Mouse (Mus musculus) C2C12 (cell line): ENCODE data around the gene Gm37240.

Source experiments
- CEBPB ChIP-seq: IDR thresholded peaks from one replicate; pipeline ENCODE4 v1.6.1; 2011; ENCODE audit warnings: low read depth, mild to moderate bottlenecking, control low read depth, moderate library complexity
- CTCF ChIP-seq: IDR thresholded peaks from one replicate; pipeline ENCODE4 v1.5.1; 2011; ENCODE audit not compliant: control insufficient read depth, insufficient read depth, insufficient read length
- MAX ChIP-seq: IDR thresholded peaks from one replicate; pipeline ENCODE4 v1.6.1; 2011; ENCODE audit warnings: mild to moderate bottlenecking, control low read depth
- MYOD1 ChIP-seq: IDR thresholded peaks from one replicate; pipeline ENCODE4 v1.6.1; 2011; ENCODE audit warnings: low read depth; ENCODE audit not compliant: control insufficient read depth, insufficient read length
- MYOG ChIP-seq: IDR thresholded peaks from one replicate; pipeline ENCODE4 v1.6.1; 2011; ENCODE audit not compliant: control insufficient read depth, insufficient read length; ENCODE audit errors: extremely low read depth
- USF1 ChIP-seq: IDR thresholded peaks from one replicate; pipeline ENCODE4 v1.6.1; 2011; ENCODE audit warnings: low read depth, mild to moderate bottlenecking, control low read depth, moderate library complexity

GRCm38 (mm10) chr3:84663858-84664257 is 1223.5 kb downstream of the Gm37240 start:
- TF ChIP-seq CTCF = no peak
- no peak for TF ChIP-seq USF1
- TF ChIP-seq MAX = no peak
- no peak for TF ChIP-seq MYOD1
- TF ChIP-seq CEBPB = no peak
- no peak for TF ChIP-seq MYOG
